ENCODE assay signal across 15 mouse cellular contexts in genomic region chr4:44225128-44225527, GRCm38 (mm10).
"Had no signal": no experiment of that assay in that cellular context is flagged by ENCODE, and none has a peak within 500 bp of the region (broad histone marks: within the 10 kb centered on the region; RNA-seq: fewer than 3 reads in every experiment).

No protein-coding gene starts in this region.

- H3K27ac ChIP-seq: liver, embryonic 12.5 days; neural tube, embryonic 12.5 days; stomach, postnatal 0 days had no signal

- H3K4me2 ChIP-seq: liver, embryonic 12.5 days; lung, embryonic 14.5 days; neural tube, embryonic 12.5 days had no signal

- H3K4me3 ChIP-seq: limb, embryonic 10.5 days; liver, embryonic 12.5 days; midbrain, embryonic 10.5 days; myocyte; neural tube, embryonic 12.5 days had no signal

- ATAC-seq: intestine, embryonic 16.5 days; liver, embryonic 12.5 days had no signal

- H3K9me3 ChIP-seq: limb, embryonic 10.5 days; liver, embryonic 12.5 days; midbrain, embryonic 10.5 days; neural tube, embryonic 12.5 days had no signal

- H3K9ac ChIP-seq: liver, embryonic 12.5 days; lung, embryonic 14.5 days; neural tube, embryonic 12.5 days had no signal

- H3K36me3 ChIP-seq: limb, embryonic 10.5 days; liver, embryonic 12.5 days; midbrain, embryonic 10.5 days; neural tube, embryonic 12.5 days had no signal

- DNase-seq: kidney, adult 2 months; kidney, postnatal 25 days; lung, embryonic 14.5 days; lung, postnatal 10 days; lung, postnatal 4 days; midbrain, embryonic 14.5 days; thymus, adult 18-20 months; thymus, postnatal 14 days had no signal

- H3K27me3 ChIP-seq: liver, embryonic 12.5 days; neural tube, embryonic 12.5 days had no signal
